Mouse (Mus musculus): Measurements from ENCODE around the gene Fbxl14. TPM values are rescaled to one million over a fixed set of nuclear protein-coding genes. Genes with fewer than 3 reads are reported as not detected.
A peak's percentile ranks its signal among the peaks of the same experiment; 100 is the strongest.
"Not testable (repeated sequence)": the region's sequence is repeated elsewhere in the genome, so short reads cannot be mapped to it uniquely, and the experiment has no call there.

Gene Fbxl14
- total RNA-seq, 2 experiments from 2014 or later, result 28.0 to 28.5 TPM

DNA sequence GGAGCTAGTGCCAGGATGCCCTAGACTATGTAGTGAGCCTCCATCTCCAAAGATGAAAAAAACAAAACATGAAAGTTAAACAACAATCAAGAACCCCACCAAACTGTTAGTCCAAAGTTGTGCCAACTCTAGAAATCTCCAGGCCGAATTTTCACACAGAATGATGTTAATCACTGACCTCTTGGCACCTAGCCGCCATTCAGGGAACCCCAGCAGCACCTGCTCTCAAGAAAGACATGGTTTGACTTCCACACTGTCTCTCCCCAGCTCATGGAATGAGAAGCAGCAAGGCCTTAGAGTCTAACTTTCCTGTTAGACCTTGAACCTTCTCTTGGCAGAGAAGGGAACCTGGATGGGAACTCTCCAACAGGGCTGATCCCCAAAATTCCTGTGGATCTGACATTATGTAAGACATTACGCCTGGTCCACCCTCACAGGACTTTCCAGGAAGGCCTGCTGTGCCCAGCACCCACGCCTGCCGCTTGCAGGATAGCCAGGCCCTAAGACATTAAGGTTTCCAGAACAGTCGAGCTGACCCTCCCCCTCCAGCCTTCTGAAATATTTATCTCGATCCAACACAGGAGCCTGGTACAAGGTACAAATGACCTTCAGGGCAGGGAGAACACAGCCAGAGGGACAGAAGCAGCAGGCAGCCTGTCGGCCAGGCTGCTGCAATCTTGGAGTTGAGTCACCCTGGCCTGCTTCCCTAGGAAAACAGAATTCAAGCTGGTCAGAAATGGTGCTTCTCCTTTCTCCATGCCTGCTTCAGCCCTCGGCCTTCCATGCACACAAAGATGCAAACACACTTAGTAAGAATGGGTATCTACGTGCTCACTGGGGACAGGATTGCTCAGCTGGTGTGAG lies 12.3 kb upstream of the Fbxl14 start:
- no peak for DNase-seq
- intact Hi-C loops (cut with DNase I), result no loop called here

DNA sequence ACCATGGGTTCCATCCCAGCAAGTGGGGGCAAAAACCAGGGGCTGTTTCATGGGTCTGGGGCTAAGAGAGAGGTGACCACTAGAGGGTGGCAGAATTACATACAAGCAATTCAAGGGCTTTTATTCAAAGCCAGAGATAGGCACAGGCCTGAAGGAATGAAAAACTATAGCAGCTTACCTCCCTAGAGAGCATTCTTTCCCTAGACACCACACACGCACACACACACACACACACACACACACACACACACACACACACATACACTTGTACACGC lies 11.7 kb upstream of the Fbxl14 start:
- DNase-seq, result no peak
- intact Hi-C loops (cut with DNase I), result no loop called here

GRCm38 (mm10) chr6:119470777-119471176 lies 8.7 kb upstream of the Fbxl14 start:
- intact Hi-C loops (cut with DNase I), result no loop called here
- DNase-seq, result no peak

DNA sequence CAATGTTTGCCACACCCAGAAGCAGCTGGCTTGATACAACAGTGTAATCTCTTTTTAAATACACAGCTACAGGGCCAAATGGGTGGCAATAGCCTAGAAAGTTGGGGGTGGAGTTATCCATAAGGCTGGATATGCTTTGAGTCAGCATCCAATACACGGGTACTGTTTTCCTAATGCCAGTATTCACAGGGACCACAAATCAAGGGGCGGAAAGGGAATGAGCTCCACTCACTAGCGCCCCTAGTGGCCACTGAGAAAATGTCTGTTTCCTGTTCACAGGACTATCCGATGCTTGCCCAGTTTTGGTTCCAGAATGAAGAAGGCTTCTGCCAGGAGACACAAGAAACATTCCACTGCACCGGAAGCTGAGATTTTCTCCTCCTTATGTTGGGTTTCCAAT lies 7.3 kb upstream of the Fbxl14 start:
- DNase-seq, result peak; percentile 74
- intact Hi-C loops (cut with DNase I), result no loop called here

- DNase-seq, result no peak
Observed at GRCm38 (mm10) chr6:119472705-119473104, 6.8 kb upstream of the Fbxl14 start.

DNA sequence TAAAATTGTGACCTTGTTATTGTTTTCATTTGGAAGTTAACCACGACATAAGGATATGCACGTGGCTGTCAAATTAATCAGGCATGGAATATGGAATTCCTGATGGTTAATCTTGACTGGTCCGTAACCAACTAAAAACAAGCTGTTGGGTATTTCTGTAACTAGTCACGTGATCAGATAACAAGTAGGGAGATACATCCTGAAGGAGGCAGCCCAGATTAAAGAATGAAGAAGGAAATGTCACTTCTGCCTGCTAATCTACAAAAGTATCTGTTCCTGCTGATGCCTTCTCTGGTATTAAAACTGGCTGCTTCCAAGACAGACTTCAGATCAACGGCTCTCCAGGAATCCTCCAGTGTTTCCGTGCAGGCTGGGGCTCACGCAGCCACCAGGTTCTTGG lies 6.0 kb upstream of the Fbxl14 start:
- intact Hi-C loops (cut with DNase I), result no loop called here
- DNase-seq, result no peak

More at GRCm38 (mm10) chr6:119472705-119473104, 6.8 kb upstream of the Fbxl14 start:
- intact Hi-C loops (cut with DNase I), result no loop called here

GRCm38 (mm10) chr6:119473992-119474391 lies 5.5 kb upstream of the Fbxl14 start:
- no peak for DNase-seq
- intact Hi-C loops (cut with DNase I), result no loop called here

DNA sequence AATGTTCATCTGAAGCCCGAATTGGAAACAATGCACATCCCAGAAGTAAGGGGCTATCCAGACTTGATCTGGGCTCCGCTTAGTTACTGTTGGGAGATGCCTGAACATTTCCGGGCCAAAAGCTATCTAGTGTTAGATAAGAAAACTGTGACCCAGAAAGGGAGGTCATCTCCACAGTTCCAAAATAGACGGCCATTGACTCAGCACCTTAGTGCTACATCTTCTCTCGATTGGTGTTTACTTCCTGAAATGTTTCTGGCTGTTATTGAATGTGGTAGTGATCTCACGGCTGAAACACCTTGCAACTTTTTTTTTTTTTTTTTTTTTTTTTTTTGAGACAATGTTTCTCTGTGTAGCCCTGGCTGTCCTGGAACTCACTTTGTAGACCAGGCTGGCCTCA lies 3.5 kb upstream of the Fbxl14 start:
- DNase-seq, result no peak
- intact Hi-C loops (cut with DNase I), result no loop called here

DNA sequence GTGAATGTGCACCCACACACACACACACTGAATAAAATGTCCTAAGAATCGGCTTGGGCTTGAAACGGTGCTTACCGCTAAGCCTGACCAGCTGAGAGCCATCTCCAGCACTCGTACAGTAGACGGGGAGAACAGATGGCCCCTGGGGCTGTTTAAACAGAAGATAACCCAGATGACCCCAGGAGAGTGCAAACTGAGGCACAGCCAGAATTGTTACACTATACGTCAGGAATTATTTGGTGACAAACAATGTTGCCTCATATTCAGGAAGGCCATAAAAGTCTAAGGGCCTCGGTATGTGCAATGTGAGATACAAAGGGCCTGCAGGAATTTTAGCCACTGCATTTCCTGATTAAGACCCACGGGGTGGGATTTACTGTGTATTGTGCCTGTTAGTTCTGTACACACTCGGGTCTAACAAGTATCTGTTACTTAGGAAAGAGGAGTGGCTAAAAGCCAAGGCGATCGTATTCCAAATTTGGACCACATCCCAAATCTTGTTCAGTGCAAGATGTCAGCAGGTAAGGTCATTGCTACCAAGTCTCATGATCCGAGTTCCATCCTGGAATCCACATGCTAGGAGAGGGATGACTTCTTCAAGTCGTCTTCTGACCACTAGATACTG lies 1.7 kb upstream of the Fbxl14 start:
- no peak for DNase-seq
- intact Hi-C loops (cut with DNase I), result no loop called here

DNA sequence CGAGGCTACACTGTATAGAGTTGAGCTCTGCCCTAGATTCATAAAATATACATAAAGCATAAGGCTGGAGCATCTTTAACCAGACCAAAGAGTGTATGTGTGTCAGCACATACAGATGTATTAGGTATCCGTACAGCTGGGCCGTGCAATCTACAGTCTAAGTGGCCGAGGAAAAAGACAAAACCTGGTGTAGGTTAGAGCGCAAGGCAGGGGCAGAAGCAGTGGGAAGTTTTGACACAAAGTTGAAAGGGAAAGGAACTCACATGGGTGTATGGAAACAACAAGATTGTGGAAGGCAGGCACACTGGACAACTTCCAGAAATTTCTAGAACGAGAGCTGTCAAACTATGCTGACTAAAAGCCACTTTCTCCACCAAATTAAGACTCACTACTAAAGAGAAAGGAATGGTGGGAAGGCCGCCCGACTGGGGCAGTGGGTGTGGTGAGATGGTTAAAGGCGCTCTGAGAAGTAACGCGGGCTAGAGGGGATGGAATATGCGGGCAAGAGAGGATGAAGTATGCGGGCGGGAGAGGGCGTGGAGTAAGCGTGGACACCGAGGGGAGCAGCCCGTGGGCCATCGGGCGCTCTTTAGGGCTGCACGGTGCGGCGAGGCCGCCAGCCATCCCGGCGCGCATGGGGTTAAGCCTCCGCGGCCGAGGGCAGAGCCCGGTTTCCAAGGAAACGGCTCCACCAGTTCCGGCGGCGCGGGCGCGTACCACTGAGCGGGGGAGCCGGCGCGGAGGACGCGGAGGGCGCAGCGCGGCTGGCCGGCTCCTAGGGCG lies 717 bp upstream of the Fbxl14 start:
- DNase-seq, result peak; percentile 91
- intact Hi-C loops (cut with DNase I), result no loop called here

DNA sequence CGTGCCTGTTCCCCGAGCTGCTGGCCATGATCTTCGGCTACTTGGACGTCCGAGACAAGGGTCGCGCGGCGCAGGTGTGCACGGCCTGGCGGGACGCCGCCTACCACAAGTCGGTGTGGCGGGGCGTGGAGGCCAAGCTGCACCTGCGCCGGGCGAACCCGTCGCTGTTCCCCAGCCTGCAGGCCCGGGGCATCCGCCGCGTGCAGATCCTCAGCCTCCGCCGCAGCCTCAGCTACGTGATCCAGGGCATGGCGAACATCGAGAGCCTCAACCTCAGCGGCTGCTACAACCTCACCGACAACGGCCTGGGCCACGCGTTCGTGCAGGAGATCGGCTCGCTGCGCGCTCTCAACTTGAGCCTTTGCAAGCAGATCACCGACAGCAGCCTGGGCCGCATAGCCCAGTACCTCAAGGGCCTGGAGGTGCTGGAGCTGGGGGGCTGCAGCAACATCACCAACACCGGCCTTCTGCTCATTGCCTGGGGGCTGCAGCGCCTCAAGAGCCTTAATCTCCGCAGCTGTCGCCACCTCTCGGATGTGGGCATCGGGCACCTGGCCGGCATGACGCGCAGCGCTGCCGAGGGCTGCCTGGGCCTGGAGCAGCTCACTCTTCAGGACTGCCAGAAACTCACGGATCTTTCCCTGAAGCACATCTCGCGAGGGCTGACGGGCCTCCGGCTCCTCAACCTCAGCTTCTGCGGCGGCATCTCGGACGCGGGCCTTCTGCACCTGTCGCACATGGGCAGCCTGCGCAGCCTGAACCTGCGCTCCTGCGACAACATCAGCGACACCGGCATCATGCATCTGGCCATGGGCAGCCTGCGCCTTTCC lies 623 bp downstream of the Fbxl14 start:
- peak; percentile 59 for DNase-seq
- intact Hi-C loops (cut with DNase I), result loop anchor here (10.0 kb wide), 3 partner anchors 285 to 825 kb away; no protein-coding TSS in a partner anchor

DNA sequence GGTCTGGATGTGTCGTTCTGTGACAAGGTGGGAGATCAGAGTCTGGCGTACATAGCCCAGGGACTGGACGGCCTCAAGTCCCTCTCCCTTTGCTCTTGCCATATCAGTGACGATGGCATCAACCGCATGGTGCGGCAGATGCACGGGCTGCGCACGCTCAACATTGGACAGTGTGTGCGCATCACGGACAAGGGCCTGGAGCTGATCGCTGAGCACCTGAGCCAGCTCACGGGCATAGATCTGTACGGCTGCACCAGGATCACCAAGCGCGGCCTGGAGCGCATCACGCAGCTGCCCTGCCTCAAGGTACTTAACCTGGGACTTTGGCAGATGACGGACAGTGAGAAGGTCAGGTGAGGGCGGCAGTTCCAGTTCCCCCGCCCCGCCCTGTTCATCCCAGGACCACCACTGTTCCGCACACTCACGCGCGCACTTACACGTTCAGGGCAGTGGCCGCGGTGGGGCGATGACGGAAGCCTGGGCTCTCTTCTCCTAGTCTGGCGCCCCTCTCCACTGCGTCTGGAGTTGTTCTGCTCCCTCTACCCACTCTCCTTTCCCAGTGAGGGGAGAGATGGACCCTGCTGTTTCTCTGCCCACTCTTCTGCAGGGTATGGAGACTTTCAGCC lies 1.4 kb downstream of the Fbxl14 start:
- intact Hi-C loops (cut with DNase I), result loop anchor here (10.0 kb wide), 3 partner anchors 284 to 824 kb away; no protein-coding TSS in a partner anchor
- peak; percentile 49 for DNase-seq

GRCm38 (mm10) chr6:119481741-119482390 lies 2.4 kb downstream of the Fbxl14 start:
- intact Hi-C loops (cut with DNase I), result loop anchor here (10.0 kb wide), 3 partner anchors 283 to 823 kb away; no protein-coding TSS in a partner anchor
- not testable (repeated sequence) for DNase-seq

DNA sequence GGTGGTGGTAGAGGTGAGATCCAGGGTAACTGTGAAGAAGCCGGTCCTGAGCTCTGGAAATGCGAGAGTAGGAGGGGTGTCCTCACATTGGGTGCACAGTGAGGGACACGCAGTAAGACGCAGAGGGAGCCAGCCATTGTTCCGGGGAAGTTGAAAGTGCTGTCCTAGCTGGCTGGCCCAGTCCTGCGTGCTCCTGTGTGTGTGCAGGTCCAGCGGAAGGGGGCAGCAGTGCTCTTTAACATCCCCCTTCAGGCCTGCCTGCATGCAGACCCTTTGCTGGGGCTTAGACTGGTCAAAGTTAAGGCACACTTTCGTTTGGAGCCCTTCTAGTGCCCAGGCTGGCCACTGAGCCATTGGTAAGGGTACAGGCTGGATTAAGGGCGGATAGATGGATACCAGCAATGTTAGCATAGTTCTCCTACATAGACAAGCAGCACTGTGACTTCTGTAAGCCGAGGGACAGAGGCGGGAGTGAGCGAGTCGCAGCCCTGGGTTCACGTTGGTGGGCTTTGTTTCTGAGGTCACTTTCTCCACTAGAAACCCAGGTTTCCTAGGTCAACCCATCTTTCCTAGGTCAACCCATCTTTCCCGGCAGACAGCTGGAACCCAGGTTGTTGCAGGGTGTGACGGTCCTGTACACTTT lies 3.6 kb downstream of the Fbxl14 start:
- DNase-seq, result peak; percentile 68
- intact Hi-C loops (cut with DNase I), result loop anchor here (10.0 kb wide), 3 partner anchors 282 to 822 kb away; no protein-coding TSS in a partner anchor

- DNase-seq, result peak; percentile 36
- intact Hi-C loops (cut with DNase I), result loop anchor here (5.0 to 10.0 kb wide), 4 partner anchors 279 to 819 kb away; no protein-coding TSS in a partner anchor
Observed at GRCm38 (mm10) chr6:119485486-119485885, 6.0 kb downstream of the Fbxl14 start.

- DNase-seq, result no peak
Observed at GRCm38 (mm10) chr6:119486381-119487084, 7.1 kb downstream of the Fbxl14 start.

DNA sequence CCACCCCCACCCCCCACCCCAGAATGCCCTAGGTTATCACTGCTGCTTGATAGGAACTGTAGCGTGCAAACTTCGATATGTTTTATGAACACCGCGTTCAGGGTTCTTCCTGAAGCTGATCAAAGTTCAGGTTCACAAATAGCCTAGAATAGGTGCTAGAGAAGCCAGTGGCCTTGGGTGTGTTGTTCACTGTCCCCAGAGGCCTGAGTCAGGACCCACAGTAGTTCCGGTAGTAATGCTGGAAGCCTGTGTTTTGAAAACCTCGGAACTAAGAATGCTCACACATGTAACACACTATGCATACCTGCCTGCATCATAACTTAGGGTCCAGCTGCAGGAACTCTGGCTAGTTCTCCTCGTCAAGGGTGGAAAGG lies 7.6 kb downstream of the Fbxl14 start:
- no peak for DNase-seq
- intact Hi-C loops (cut with DNase I), result loop anchor here (5.0 to 10.0 kb wide), 4 partner anchors 278 to 818 kb away; no protein-coding TSS in a partner anchor

More at GRCm38 (mm10) chr6:119486381-119487084, 7.1 kb downstream of the Fbxl14 start:
- intact Hi-C loops (cut with DNase I), result loop anchor here (5.0 to 10.0 kb wide), 4 partner anchors 278 to 818 kb away; no protein-coding TSS in a partner anchor

GRCm38 (mm10) chr6:119487619-119488018 lies 8.2 kb downstream of the Fbxl14 start:
- intact Hi-C loops (cut with DNase I), result loop anchor here (5.0 to 10.0 kb wide), 4 partner anchors 277 to 817 kb away; no protein-coding TSS in a partner anchor

More at GRCm38 (mm10) chr6:119487619-119488018, 8.2 kb downstream of the Fbxl14 start:
- DNase-seq, result no peak

Measured in left cerebral cortex, postnatal 4 days (tissue).